Mouse (Mus musculus): ENCODE measurements around the gene R3hdml. TPM values are rescaled to one million over a fixed set of nuclear protein-coding genes. Genes with fewer than 3 reads are reported as not detected.

The R3hdml gene
- 0.20 and 0.24 TPM in 2 replicates for polyA plus RNA-seq (2015; fragmentation: Nextera tagmentation; extraction: Ambion mirVana)

DNA sequence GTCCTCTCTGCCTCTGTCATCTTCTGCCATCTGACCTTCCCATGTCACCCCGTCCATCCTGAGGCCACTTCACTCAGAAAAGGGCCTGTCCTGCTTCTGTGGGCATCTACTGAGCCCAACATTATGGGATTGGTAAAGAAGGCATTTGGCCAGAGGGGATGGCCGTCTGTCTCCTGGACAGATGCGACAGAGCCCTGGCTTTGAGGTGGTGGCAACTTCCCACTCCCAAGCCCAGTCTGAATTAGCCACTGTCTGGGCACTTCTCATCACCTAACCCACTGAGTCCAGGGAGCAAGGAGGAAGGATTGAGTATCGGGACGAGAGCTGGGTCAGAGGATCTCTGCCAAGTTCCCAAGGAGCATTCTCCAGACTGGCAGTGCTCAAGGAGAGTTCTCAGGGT lies at the start of gene R3hdml:
TSS of gene R3hdml (plus strand) at position 301 of the 400 bp plus-strand sequence.
- WGBS: 83% methylated on average over 5 of the region's 5 CpGs
- H3K4me2 ChIP-seq (ENCODE audit: low read depth, low read length): no peak within 1 kb of the TSS
- H3K4me1 ChIP-seq (ENCODE audit: control insufficient read depth, insufficient read depth, low read length): no peaks in the 10 kb centered on the region
- H3K27ac ChIP-seq (ENCODE audit: low read length): no peak within 1 kb of the TSS
- H3K27me3 ChIP-seq (replicated peaks; ENCODE audit: control insufficient read depth, insufficient read depth, low read length): no peaks in the 10 kb centered on the region
- H3K4me3 ChIP-seq (ENCODE audit: low read length): no peak within 1 kb of the TSS
- no peak within 1 kb of the TSS for H3K9ac ChIP-seq (ENCODE audit: low read depth, low read length)
- ATAC-seq: no peak
- no peaks in the 10 kb centered on the region for H3K9me3 ChIP-seq (ENCODE audit: control insufficient read depth, low read length)
- H3K36me3 ChIP-seq (ENCODE audit: control insufficient read depth, insufficient read depth, low read length): no peaks in the 10 kb centered on the region

DNA sequence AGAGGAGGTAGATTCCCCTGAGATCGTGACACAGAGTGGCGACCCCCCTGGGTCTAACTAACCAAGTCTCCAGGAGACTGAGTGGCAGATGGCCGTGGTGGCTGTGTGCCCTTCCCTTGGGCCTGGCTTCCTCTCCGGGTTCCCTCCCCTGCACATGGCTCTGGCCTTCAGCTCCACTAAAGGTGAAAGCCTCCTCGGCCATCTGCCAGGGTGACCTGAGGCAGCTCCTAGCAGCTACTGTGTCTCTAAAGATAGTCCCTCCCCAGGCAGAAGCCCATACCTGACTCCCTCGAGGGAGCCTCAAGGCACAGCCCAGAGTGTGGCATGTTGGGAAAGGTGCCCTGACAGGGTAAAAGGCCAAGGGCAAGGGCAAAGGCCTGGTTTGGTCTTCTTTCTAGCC lies 48.6 kb upstream of the R3hdml start:
- Histone ChIP-seq H3K9me3 (ENCODE audit: control insufficient read depth, low read length) (no peaks in the 10 kb centered on the region), H3K4me3 (ENCODE audit: low read length) (no peak overlapping the region), H3K4me2 (ENCODE audit: low read depth, low read length) (no peak overlapping the region), H3K27ac (ENCODE audit: low read length) (no peak overlapping the region), H3K4me1 (ENCODE audit: control insufficient read depth, insufficient read depth, low read length) (peaks cover 2% of the 10 kb centered on the region; the same call in 1 of the 2 replicates), H3K27me3 (replicated peaks; ENCODE audit: control insufficient read depth, insufficient read depth, low read length) (peaks cover 6% of the 10 kb centered on the region), H3K9ac (ENCODE audit: low read depth, low read length) (no peak overlapping the region), H3K36me3 (ENCODE audit: control insufficient read depth, insufficient read depth, low read length) (no peaks in the 10 kb centered on the region)
- ATAC-seq: no peak
- 65% methylated on average over 6 of the region's 6 CpGs for WGBS

DNA sequence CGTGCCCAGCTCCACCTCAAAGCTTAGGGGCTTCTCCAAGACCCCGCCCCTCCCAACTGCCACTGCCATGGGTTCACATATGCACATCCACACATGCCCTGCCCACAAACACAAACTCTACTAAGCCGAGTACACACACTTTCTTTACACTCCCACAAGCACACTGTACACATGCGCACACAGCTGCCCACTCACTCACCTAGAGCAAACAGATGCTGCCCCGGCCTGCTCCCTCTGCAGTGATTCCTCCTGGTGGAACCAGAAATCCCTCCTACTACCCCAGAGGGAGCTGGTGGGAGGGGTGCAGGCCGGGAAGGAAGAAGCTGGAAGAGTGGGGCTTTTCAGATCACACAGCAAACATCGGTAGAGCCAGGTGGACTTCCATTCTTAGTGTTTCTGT lies 48.1 kb upstream of the R3hdml start:
- Histone ChIP-seq H3K27ac (ENCODE audit: low read length) (no peak overlapping the region), H3K4me1 (ENCODE audit: control insufficient read depth, insufficient read depth, low read length) (no peaks in the 10 kb centered on the region), H3K27me3 (replicated peaks; ENCODE audit: control insufficient read depth, insufficient read depth, low read length) (peaks cover 1% of the 10 kb centered on the region; the same call in 1 of the 2 replicates), H3K9ac (ENCODE audit: low read depth, low read length) (no peak overlapping the region), H3K9me3 (ENCODE audit: control insufficient read depth, low read length) (no peaks in the 10 kb centered on the region), H3K4me2 (ENCODE audit: low read depth, low read length) (no peak overlapping the region), H3K36me3 (ENCODE audit: control insufficient read depth, insufficient read depth, low read length) (no peaks in the 10 kb centered on the region), H3K4me3 (ENCODE audit: low read length) (no peak overlapping the region)
- ATAC-seq: no peak
- 47% methylated on average over 7 of the region's 7 CpGs for WGBS

DNA sequence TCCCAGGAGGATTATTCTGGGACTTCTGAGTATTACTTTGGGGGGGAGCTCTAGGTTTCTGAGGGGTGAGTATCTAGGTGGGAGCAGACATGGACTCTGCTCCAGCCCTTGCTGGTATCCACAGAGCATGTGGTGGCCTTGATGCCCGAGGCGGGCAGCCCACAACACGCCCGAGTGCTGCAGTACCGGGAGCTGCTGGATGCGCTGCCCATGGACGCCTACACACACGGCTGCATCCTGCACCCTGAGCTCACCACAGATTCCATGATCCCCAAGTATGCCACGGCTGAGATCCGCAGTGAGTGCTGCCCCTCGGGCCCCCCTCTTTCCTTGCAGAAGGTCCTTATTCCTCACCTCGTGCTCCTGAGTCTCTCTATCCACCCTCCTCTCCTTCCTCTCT lies 44.7 kb upstream of the R3hdml start:
- no peak overlapping the region for H3K27ac ChIP-seq (ENCODE audit: low read length)
- H3K9me3 ChIP-seq (ENCODE audit: control insufficient read depth, low read length): no peaks in the 10 kb centered on the region
- H3K4me1 ChIP-seq (ENCODE audit: control insufficient read depth, insufficient read depth, low read length): no peaks in the 10 kb centered on the region
- H3K4me2 ChIP-seq (ENCODE audit: low read depth, low read length): no peak overlapping the region
- H3K9ac ChIP-seq (ENCODE audit: low read depth, low read length): no peak overlapping the region
- no peaks in the 10 kb centered on the region for H3K27me3 ChIP-seq (replicated peaks; ENCODE audit: control insufficient read depth, insufficient read depth, low read length)
- no peaks in the 10 kb centered on the region for H3K36me3 ChIP-seq (ENCODE audit: control insufficient read depth, insufficient read depth, low read length)
- H3K4me3 ChIP-seq (ENCODE audit: low read length): no peak overlapping the region
- ATAC-seq: no peak
- WGBS: 79% methylated on average over 12 of the region's 12 CpGs

DNA sequence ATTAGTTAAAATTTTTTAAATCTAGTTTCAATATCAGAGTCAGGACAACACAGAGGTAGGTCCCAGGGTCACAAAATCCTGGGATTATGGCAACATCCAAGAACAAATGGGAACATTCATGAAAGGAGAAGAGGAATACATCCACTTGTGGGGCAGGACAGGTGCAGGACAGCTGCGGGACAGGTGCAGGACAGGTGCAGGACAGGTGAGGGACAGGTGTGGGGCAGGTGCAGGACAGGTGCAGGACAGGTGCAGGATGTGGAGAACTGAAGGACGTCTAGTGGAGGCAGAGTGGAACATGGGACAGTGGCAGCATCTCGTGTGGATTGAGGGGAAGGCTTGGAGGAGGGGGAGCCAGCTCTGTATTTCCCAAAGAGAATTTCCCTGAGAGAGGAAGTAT lies 42.8 kb upstream of the R3hdml start:
- no peaks in the 10 kb centered on the region for H3K4me1 ChIP-seq (ENCODE audit: control insufficient read depth, insufficient read depth, low read length)
- no peaks in the 10 kb centered on the region for H3K9me3 ChIP-seq (ENCODE audit: control insufficient read depth, low read length)
- H3K4me3 ChIP-seq (ENCODE audit: low read length): no peak overlapping the region
- H3K27me3 ChIP-seq (replicated peaks; ENCODE audit: control insufficient read depth, insufficient read depth, low read length): no peaks in the 10 kb centered on the region
- H3K9ac ChIP-seq (ENCODE audit: low read depth, low read length): no peak overlapping the region
- H3K4me2 ChIP-seq (ENCODE audit: low read depth, low read length): no peak overlapping the region
- no peaks in the 10 kb centered on the region for H3K36me3 ChIP-seq (ENCODE audit: control insufficient read depth, insufficient read depth, low read length)
- WGBS: 50% methylated on average over 3 of the region's 3 CpGs
- no peak overlapping the region for H3K27ac ChIP-seq (ENCODE audit: low read length)
- no peak for ATAC-seq

DNA sequence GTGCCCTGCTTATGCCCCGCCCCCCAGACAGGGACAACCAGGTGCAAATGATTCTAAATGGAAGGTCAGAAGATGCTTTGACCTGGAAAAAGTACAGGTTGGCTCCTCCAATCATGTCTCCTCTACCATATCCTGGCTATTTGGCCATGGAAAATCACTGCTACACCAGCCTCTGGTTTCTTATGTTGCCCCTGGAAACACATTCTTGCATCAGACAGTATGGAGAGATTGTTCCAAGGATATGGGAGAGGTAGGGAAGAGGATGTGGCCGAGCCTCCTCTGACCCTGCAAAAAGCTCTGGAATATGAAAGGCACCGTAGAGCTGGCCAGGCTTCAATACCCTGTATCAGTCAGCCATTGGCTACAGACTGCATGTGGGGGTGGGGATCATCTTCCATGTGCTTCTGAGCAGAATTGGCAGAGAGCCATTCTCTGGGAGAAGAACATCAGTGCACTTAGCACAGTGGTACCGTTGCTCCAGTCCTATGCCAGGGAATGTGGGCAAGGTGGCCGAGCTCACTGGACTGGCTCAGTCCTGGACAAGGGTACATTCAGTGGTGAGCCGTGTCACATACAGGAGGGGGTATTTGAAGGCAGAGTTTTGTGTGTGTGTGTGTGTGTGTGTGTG lies 41.3 kb upstream of the R3hdml start:
- no peaks in the 10 kb centered on the region for H3K36me3 ChIP-seq (ENCODE audit: control insufficient read depth, insufficient read depth, low read length)
- H3K9ac ChIP-seq (ENCODE audit: low read depth, low read length): no peak overlapping the region
- no peaks in the 10 kb centered on the region for H3K4me1 ChIP-seq (ENCODE audit: control insufficient read depth, insufficient read depth, low read length)
- no peak overlapping the region for H3K27ac ChIP-seq (ENCODE audit: low read length)
- WGBS: 67% methylated on average over 6 of the region's 6 CpGs
- H3K27me3 ChIP-seq (replicated peaks; ENCODE audit: control insufficient read depth, insufficient read depth, low read length): no peaks in the 10 kb centered on the region
- H3K4me3 ChIP-seq (ENCODE audit: low read length): no peak overlapping the region
- H3K4me2 ChIP-seq (ENCODE audit: low read depth, low read length): no peak overlapping the region
- no peaks in the 10 kb centered on the region for H3K9me3 ChIP-seq (ENCODE audit: control insufficient read depth, low read length)
- ATAC-seq: no peak

DNA sequence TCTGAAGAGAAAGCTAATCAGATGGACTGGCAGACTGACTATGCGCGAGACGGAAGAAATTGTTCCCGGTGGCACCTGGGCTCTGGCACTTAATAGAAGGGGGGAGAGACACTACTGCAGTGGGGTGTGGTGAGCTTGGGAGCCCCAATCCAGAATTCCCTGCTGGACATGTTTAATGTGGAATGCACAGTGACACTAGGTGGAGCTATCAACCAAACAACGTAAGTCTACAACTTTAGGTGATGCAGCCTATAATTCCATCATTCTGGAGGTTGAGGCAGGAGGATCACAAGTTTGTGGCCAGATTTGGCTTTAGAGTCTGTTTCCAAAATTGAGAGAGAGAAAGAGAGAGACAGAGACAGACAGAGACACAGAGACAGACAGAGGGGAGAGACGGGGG lies 39.4 kb upstream of the R3hdml start:
- H3K4me2 ChIP-seq (ENCODE audit: low read depth, low read length): no peak overlapping the region
- no peaks in the 10 kb centered on the region for H3K9me3 ChIP-seq (ENCODE audit: control insufficient read depth, low read length)
- 85% methylated on average over 6 of the region's 6 CpGs for WGBS
- no peak overlapping the region for H3K27ac ChIP-seq (ENCODE audit: low read length)
- no peak overlapping the region for H3K4me3 ChIP-seq (ENCODE audit: low read length)
- no peaks in the 10 kb centered on the region for H3K4me1 ChIP-seq (ENCODE audit: control insufficient read depth, insufficient read depth, low read length)
- ATAC-seq: no peak
- no peaks in the 10 kb centered on the region for H3K36me3 ChIP-seq (ENCODE audit: control insufficient read depth, insufficient read depth, low read length)
- no peak overlapping the region for H3K9ac ChIP-seq (ENCODE audit: low read depth, low read length)
- no peaks in the 10 kb centered on the region for H3K27me3 ChIP-seq (replicated peaks; ENCODE audit: control insufficient read depth, insufficient read depth, low read length)

DNA sequence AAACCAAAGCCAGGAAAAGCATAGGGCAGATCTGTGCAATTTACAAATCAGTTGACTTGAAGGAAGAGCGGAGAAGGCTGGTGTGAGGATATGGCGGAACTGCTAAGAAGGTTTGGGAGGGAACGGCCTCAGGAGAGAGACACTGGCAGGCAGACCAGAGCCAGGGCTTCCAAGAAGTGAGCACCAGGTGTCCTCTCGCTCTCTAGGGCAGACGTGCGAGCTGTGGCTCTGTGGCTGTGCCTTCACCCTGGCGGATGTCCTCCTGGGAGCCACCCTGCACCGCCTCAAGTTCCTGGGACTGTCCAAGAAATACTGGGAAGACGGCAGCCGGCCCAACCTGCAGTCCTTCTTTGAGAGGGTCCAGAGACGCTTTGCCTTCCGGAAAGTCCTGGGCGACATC lies 38.7 kb upstream of the R3hdml start:
- ATAC-seq: no peak
- no peak overlapping the region for H3K9ac ChIP-seq (ENCODE audit: low read depth, low read length)
- WGBS: 84% methylated on average over 13 of the region's 13 CpGs

DNA sequence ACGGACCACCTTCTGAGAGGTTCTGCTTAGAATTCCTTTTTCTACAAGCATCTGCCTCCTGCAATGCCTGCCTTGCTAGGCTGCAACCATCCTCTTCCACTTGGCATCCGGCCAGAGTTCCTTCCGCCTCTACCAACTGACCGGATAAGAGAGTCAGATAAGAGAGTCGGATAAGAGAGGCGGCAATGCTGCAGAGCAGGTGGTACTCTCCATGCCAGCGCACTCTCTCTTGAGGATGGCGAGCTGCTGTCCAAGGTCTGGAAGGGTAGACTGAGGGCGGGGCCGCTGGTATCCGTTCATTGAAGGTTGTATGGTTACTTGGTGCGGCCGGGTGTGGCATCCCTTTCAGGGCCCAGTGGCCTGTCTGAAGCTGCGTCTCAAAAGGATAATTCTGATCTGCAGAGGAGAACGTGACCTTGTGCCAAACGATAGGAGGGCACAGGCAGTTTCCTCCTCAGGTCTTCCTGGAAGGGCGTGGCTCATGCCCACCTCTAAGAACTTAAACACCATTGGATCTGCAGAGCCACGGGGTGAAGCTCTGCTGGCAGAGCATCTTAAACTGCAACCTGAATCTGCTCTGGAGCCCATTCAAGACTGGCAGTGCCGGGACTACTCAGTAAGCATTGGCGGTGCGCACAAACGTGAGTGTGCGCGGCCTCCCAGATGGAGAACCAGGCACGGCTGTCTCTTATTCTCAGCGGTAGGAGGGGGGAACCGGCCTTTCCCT lies 33.4 kb upstream of the R3hdml start:
- no peaks in the 10 kb centered on the region for H3K9me3 ChIP-seq (ENCODE audit: control insufficient read depth, low read length)
- no peaks in the 10 kb centered on the region for H3K4me1 ChIP-seq (ENCODE audit: control insufficient read depth, insufficient read depth, low read length)
- no peak overlapping the region for H3K4me3 ChIP-seq (ENCODE audit: low read length)
- H3K4me2 ChIP-seq (ENCODE audit: low read depth, low read length): no peak overlapping the region
- ATAC-seq: peak; percentile 79
- 40% methylated on average over 27 of the region's 27 CpGs for WGBS
- no peak overlapping the region for H3K9ac ChIP-seq (ENCODE audit: low read depth, low read length)
- H3K27ac ChIP-seq (ENCODE audit: low read length): no peak overlapping the region
- H3K36me3 ChIP-seq (ENCODE audit: control insufficient read depth, insufficient read depth, low read length): no peaks in the 10 kb centered on the region
- peaks cover 2% of the 10 kb centered on the region; the same call in 1 of the 2 replicates for H3K27me3 ChIP-seq (replicated peaks; ENCODE audit: control insufficient read depth, insufficient read depth, low read length)

More for the DNA sequence above, 38.7 kb upstream of the R3hdml start:
- no peaks in the 10 kb centered on the region for H3K9me3 ChIP-seq (ENCODE audit: control insufficient read depth, low read length)
- no peaks in the 10 kb centered on the region for H3K4me1 ChIP-seq (ENCODE audit: control insufficient read depth, insufficient read depth, low read length)
- no peak overlapping the region for H3K4me3 ChIP-seq (ENCODE audit: low read length)
- H3K27ac ChIP-seq (ENCODE audit: low read length): no peak overlapping the region
- H3K4me2 ChIP-seq (ENCODE audit: low read depth, low read length): no peak overlapping the region
- no peaks in the 10 kb centered on the region for H3K36me3 ChIP-seq (ENCODE audit: control insufficient read depth, insufficient read depth, low read length)
- no peaks in the 10 kb centered on the region for H3K27me3 ChIP-seq (replicated peaks; ENCODE audit: control insufficient read depth, insufficient read depth, low read length)
